ENCODE assay signal across 8 mouse cellular contexts in genomic region chr2:45111571-45111970, GRCm38 (mm10). TPM values are rescaled to one million over a fixed set of nuclear protein-coding genes. Genes with fewer than 3 reads are reported as not detected.
A peak's percentile ranks its signal among the peaks of the same experiment; 100 is the strongest.
DNase-seq lines count a peak whose midpoint lies in the region; ATAC-seq and TF ChIP-seq lines count a peak whose summit lies in the region.
"Not testable (repeated sequence)": the region's sequence is repeated elsewhere in the genome, so short reads cannot be mapped to it uniquely, and the experiment has no call there.

No protein-coding gene starts in this region.

- H3K4me1 ChIP-seq in bone marrow, adult 2 months (ENCODE audit: control insufficient read depth, insufficient read depth, low read length); embryonic fibroblast, embryonic 13.5 days (ENCODE audit: control insufficient read depth, insufficient read depth, low read length); heart, adult 2 months (ENCODE audit: control insufficient read depth, insufficient read depth, low read length); hindbrain, embryonic 16.5 days (ENCODE audit: control insufficient read depth, insufficient read depth, low read depth, low read length); stomach, embryonic 16.5 days (ENCODE audit: control insufficient read depth, insufficient read depth, low read length): not testable (repeated sequence)
- H3K4me1 ChIP-seq in liver, postnatal 0 days (ENCODE audit: insufficient read depth): peaks cover 13% of the 10 kb centered on the region; the same call in 1 of the 2 replicates
- peaks cover 24% of the 10 kb centered on the region for H3K4me1 ChIP-seq in midbrain, embryonic 16.5 days (ENCODE audit: control insufficient read depth, insufficient read depth, low read length)

- not testable (repeated sequence) for H3K9me3 ChIP-seq in hindbrain, embryonic 16.5 days (ENCODE audit: control insufficient read depth, low read length); liver, postnatal 0 days (ENCODE audit: low read length); midbrain, embryonic 16.5 days (replicated peaks; ENCODE audit: control insufficient read depth, low read length, poor library complexity, severe bottlenecking); stomach, embryonic 16.5 days (replicated peaks; ENCODE audit: control insufficient read depth, low read length)

- H3K27me3 ChIP-seq in heart, adult 2 months (ENCODE audit: control insufficient read depth, insufficient read depth, low read length); hindbrain, embryonic 16.5 days (replicated peaks; ENCODE audit: control insufficient read depth, insufficient read depth, low read length); midbrain, embryonic 16.5 days (ENCODE audit: control insufficient read depth, insufficient read depth, low read depth, low read length); stomach, embryonic 16.5 days (ENCODE audit: control insufficient read depth, insufficient read depth, low read length): not testable (repeated sequence)
- peaks cover 16% of the 10 kb centered on the region; the same call in 1 of the 2 replicates for H3K27me3 ChIP-seq in liver, postnatal 0 days (ENCODE audit: insufficient read depth, low read length)

- TF ChIP-seq CTCF in bone marrow, adult 2 months (IDR thresholded peaks at IDR 0.05; ENCODE audit: control insufficient read depth, insufficient read depth, low read length); embryonic fibroblast, embryonic 13.5 days (IDR thresholded peaks at IDR 0.05; ENCODE audit: borderline replicate concordance, insufficient read depth, low read length); heart, adult 2 months (IDR thresholded peaks at IDR 0.05); liver, postnatal 0 days (IDR thresholded peaks at IDR 0.05; ENCODE audit: low read depth): not testable (repeated sequence)

- peak overlapping the region; percentile 35 for H3K27ac ChIP-seq in bone marrow, adult 2 months (ENCODE audit: control insufficient read depth, insufficient read depth, low read depth, low read length, poor library complexity)
- peak overlapping the region; percentile 92 for H3K27ac ChIP-seq in embryonic fibroblast, embryonic 13.5 days (ENCODE audit: insufficient read depth, low read length)
- H3K27ac ChIP-seq in heart, adult 2 months: peak overlapping the region; percentile 94
- not testable (repeated sequence) for H3K27ac ChIP-seq in hindbrain, embryonic 16.5 days (ENCODE audit: low read depth, low read length)
- peak overlapping the region; percentile 85 for H3K27ac ChIP-seq in liver, postnatal 0 days (ENCODE audit: low read depth)
- H3K27ac ChIP-seq in midbrain, embryonic 16.5 days (ENCODE audit: low read length): peak overlapping the region; percentile 91; the same call in 1 of the 2 replicates
- H3K27ac ChIP-seq in stomach, embryonic 16.5 days (ENCODE audit: low read length): peak overlapping the region; percentile 87

- not testable (repeated sequence) for ATAC-seq in hindbrain, embryonic 16.5 days; liver, postnatal 0 days; midbrain, embryonic 16.5 days; stomach, embryonic 16.5 days (ENCODE audit: insufficient read depth, low FRiP score)

- TF ChIP-seq EP300 in heart, adult 2 months (IDR thresholded peaks at IDR 0.05; ENCODE audit: insufficient read depth, low read depth, low read length); liver, postnatal 0 days (IDR thresholded peaks at IDR 0.05; ENCODE audit: low read depth): not testable (repeated sequence)

- peak overlapping the region; percentile 76 for H3K4me2 ChIP-seq in hindbrain, embryonic 16.5 days (ENCODE audit: low read length)
- H3K4me2 ChIP-seq in liver, postnatal 0 days (ENCODE audit: low read depth, low read length): peak overlapping the region; percentile 73
- H3K4me2 ChIP-seq in midbrain, embryonic 16.5 days (ENCODE audit: low read length): peak overlapping the region; percentile 88
- peak overlapping the region; percentile 68 for H3K4me2 ChIP-seq in stomach, embryonic 16.5 days (ENCODE audit: low read depth, low read length)

- H3K4me3 ChIP-seq in bone marrow, adult 2 months (replicated peaks; ENCODE audit: control insufficient read depth, low read depth, low read length): peak overlapping the region; percentile 84
- peak overlapping the region; percentile 76 for H3K4me3 ChIP-seq in embryonic fibroblast, embryonic 13.5 days (ENCODE audit: insufficient read depth, low read length)
- peak overlapping the region; percentile 78 for H3K4me3 ChIP-seq in heart, adult 2 months
- peak overlapping the region; percentile 81 for H3K4me3 ChIP-seq in hindbrain, embryonic 16.5 days (ENCODE audit: low read length)
- peak overlapping the region; percentile 86 for H3K4me3 ChIP-seq in liver, postnatal 0 days (ENCODE audit: low read depth, low read length)
- H3K4me3 ChIP-seq in midbrain, embryonic 16.5 days (ENCODE audit: low read depth, low read length): peak overlapping the region; percentile 62
- H3K4me3 ChIP-seq in stomach, embryonic 16.5 days (replicated peaks; ENCODE audit: low read length): peak overlapping the region; percentile 74

- DNase-seq in heart, adult 2 months: peak in 1 of 2 experiments; percentile 52
- peak; percentile 37 for DNase-seq in left cerebral cortex, postnatal 25 days (ENCODE audit: low spot score in 2 of 2)
- DNase-seq in liver, postnatal 0 days: not testable (repeated sequence)

- H3K79me2 ChIP-seq in heart, adult 2 months (replicated peaks; ENCODE audit: control insufficient read depth, insufficient read depth, low read length): not testable (repeated sequence)

- TF ChIP-seq POLR2A in bone marrow, adult 2 months (IDR thresholded peaks at IDR 0.05; ENCODE audit: borderline replicate concordance, control insufficient read depth, low read depth, low read length); heart, adult 2 months (IDR thresholded peaks at IDR 0.05; ENCODE audit: insufficient read depth, low read depth, low read length): not testable (repeated sequence)
- TF ChIP-seq POLR2A in embryonic fibroblast, embryonic 13.5 days (IDR thresholded peaks at IDR 0.05; ENCODE audit: low read depth, low read length): peak; percentile 36; the same call in 1 of the 2 replicates

- intact Hi-C loops in heart, adult 2 months (cut with DNase I): loop anchor here (5.0 to 10.0 kb wide), 4 partner anchors 126 to 573 kb away; no protein-coding TSS in a partner anchor
- intact Hi-C loops in left cerebral cortex, postnatal 25 days (cut with DNase I): loop anchor here (5.0 to 10.0 kb wide), 5 partner anchors 184 to 1324 kb away; partner anchors contain the start of gene Gtdc1

- peak overlapping the region; percentile 73 for H3K9ac ChIP-seq in heart, adult 2 months (ENCODE audit: low read depth, low read length)
- peak overlapping the region; percentile 58; the same call in 1 of the 2 replicates for H3K9ac ChIP-seq in hindbrain, embryonic 16.5 days (ENCODE audit: low read depth, low read length)
- H3K9ac ChIP-seq in liver, postnatal 0 days (replicated peaks): peak overlapping the region; percentile 95
- peak overlapping the region; percentile 80; the same call in 1 of the 2 replicates for H3K9ac ChIP-seq in midbrain, embryonic 16.5 days (ENCODE audit: low read depth, low read length)
- H3K9ac ChIP-seq in stomach, embryonic 16.5 days (ENCODE audit: low read length): peak overlapping the region; percentile 93

- 2% methylated on average over 3 of the region's 3 CpGs for WGBS in bone marrow, adult 2 months
- WGBS in heart, adult 2 months: 19% methylated on average over 3 of the region's 3 CpGs
- 2% methylated on average over 3 of the region's 3 CpGs for WGBS in hindbrain, embryonic 16.5 days
- 3% methylated on average over 3 of the region's 3 CpGs for WGBS in liver, postnatal 0 days (ENCODE audit: insufficient replicate concordance)
- WGBS in midbrain, embryonic 16.5 days: 3% methylated on average over 3 of the region's 3 CpGs
- 11% methylated on average over 3 of the region's 3 CpGs for WGBS in stomach, embryonic 16.5 days

- not testable (repeated sequence) for H3K36me3 ChIP-seq in heart, adult 2 months (ENCODE audit: control insufficient read depth, insufficient read depth, low read length); hindbrain, embryonic 16.5 days (ENCODE audit: control insufficient read depth, insufficient read depth, low read length); liver, postnatal 0 days (replicated peaks; ENCODE audit: insufficient read depth, low read length); midbrain, embryonic 16.5 days (ENCODE audit: control insufficient read depth, insufficient read depth, low read length); stomach, embryonic 16.5 days (ENCODE audit: control insufficient read depth, insufficient read depth, low read length)

RNA-seq across cellular contexts. Expression of gene Zeb2, which starts 5.6 kb away (rescaled TPM):
- polyA plus RNA-seq in bone marrow, adult 2 months (2011; ENCODE audit: insufficient read depth, insufficient read length, low replicate concordance, missing spikeins): 116 and 143 TPM in 2 replicates
- polyA plus RNA-seq in embryonic fibroblast, embryonic 13.5 days (2011; ENCODE audit: insufficient read length, low read depth, missing spikeins): 66.5 and 73.5 TPM in 2 replicates
- total RNA-seq in heart, adult 2 months (2021): 10 to 100 TPM; 46.7 to 50.0 TPM
- polyA plus RNA-seq in heart, adult 2 months (2012; rRNA removed): 16.5 and 34.3 TPM in 2 replicates
- polyA plus RNA-seq in hindbrain, embryonic 16.5 days (2015; fragmentation: Nextera tagmentation; extraction: Ambion mirVana): 30.3 and 36.8 TPM in 2 replicates
- total RNA-seq in left cerebral cortex, postnatal 25 days (2021): 100 to 1,000 TPM; 184 TPM
- polyA plus RNA-seq in liver, postnatal 0 days (2015; fragmentation: Nextera tagmentation; extraction: Ambion mirVana): 8.1 and 8.8 TPM in 2 replicates
- 24.6 and 26.7 TPM in 2 replicates for polyA plus RNA-seq in midbrain, embryonic 16.5 days (2015; fragmentation: Nextera tagmentation; extraction: Ambion mirVana)
- polyA plus RNA-seq in stomach, embryonic 16.5 days (2015; fragmentation: Nextera tagmentation; extraction: Ambion mirVana): 43.8 and 50.6 TPM in 2 replicates
